Mouse (Mus musculus): ENCODE measurements at regions not wholly inside any gene's neighbourhood (a gene's known extent, or its start where the extent isn't known, plus 50 kb on each side); places are given as distances from the start of the nearest gene placed in this dataset.
"Not testable (repeated sequence)": the region's sequence is repeated elsewhere in the genome, so short reads cannot be mapped to it uniquely, and the experiment has no call there.

GRCm38 (mm10) chr1:157048996-157049395, 59.5 kb downstream of the Tex35 start:
- DNase-seq (ENCODE audit: low read depth, low spot score), result no peak

DNA sequence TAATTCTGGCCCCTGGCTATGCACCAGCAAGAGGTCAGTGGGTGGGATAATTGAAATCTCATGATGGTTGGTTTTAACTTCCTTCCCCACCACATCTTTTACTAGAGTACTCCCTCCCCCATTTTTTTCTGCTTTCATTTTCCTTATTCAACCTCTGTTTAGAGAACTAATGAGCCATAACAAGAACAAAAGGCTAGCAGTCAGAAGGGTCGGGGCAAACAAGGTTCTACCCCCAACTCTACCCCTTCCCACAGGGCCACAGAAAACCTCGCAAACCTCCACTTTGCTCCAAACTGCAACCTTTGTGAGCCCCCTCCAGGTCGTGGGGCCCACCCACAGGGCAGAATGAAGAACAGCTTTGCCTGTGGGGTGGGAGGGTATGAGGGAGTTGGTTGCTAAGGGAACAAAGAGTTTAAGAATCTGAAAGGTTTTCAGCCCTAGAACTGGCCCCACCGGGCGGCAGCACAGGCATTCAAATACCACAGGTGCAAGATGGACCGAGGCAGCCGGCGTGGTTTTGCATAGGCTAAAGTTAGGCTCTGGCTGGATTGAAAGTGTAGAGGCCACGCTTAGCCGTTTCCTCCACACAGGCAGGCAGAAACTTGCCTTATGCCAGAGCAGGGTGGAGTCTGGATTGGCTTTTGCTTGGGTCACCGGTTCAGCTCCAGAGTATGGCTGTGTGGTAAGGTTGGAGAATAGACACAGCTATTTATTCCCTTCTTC, 60.1 kb downstream of the Tex35 start:
- no peak for DNase-seq (ENCODE audit: low read depth, low spot score)

- no peak for DNase-seq (ENCODE audit: low read depth, low spot score)
Observed at GRCm38 (mm10) chr1:157047751-157048200, 60.7 kb downstream of the Tex35 start.

- DNase-seq (ENCODE audit: low read depth, low spot score), result no peak
Observed at GRCm38 (mm10) chr1:157046760-157047182, 61.7 kb downstream of the Tex35 start.

- DNase-seq (ENCODE audit: low read depth, low spot score), result no peak
Observed at GRCm38 (mm10) chr1:157039836-157040196, 68.7 kb downstream of the Tex35 start.

GRCm38 (mm10) chr1:157039016-157039835, 69.3 kb downstream of the Tex35 start:
- no peak for DNase-seq (ENCODE audit: low read depth, low spot score)

GRCm38 (mm10) chr1:157038111-157039008, 70.1 kb downstream of the Tex35 start:
- no peak for DNase-seq (ENCODE audit: low read depth, low spot score)

GRCm38 (mm10) chr1:157037246-157037991, 71.1 kb downstream of the Tex35 start:
- DNase-seq (ENCODE audit: low read depth, low spot score), result no peak

DNA sequence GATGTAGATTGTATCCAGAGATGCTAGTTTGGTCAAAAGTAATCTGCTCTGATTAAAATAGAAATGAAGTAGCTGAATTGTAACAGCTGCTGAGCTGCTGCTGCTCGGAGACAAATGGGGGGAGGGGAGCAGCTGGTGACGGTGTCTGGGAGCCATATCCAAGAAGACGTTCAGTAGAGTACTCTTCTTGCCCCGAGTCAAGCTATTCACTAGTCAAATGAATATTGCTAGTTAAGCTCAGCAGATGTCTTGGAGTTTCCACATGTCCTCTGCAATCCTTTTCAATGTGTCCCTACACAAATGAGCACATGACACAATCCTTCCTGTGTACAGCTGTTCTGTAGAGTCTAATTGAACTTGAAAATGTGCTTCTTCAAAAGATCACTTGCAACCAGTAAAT, 71.7 kb downstream of the Tex35 start:
- no peak for DNase-seq (ENCODE audit: low read depth, low spot score)

- not testable (repeated sequence) for DNase-seq (ENCODE audit: low read depth, low spot score)
Observed at GRCm38 (mm10) chr1:157035221-157035620, 73.3 kb downstream of the Tex35 start.

- no peak for DNase-seq (ENCODE audit: low read depth, low spot score)
Observed at GRCm38 (mm10) chr1:157028682-157029081, 79.8 kb downstream of the Tex35 start.

DNA sequence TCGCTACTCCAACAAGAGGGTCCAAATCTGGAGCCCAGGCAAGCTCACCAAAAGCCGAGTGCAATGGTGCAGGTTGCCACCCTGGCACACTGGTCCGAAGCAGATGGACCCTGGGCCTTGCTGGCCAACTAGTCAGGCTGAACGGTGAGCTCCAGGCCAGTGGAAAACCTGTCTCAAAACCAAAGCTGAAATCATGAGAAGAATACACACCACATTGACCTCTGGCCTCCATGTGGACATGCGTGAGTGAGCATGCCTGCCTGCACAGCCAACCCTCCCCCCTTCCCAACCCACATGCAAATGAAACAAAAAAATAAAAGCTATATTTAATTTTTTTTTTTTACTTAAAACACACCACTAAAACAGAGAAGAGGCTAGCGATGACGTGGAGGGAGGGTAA, 80.8 kb downstream of the Tex35 start:
- DNase-seq (ENCODE audit: low read depth, low spot score), result no peak

- no peak for DNase-seq (ENCODE audit: low read depth, low spot score)
Observed at GRCm38 (mm10) chr1:157023462-157023861, 84.0 kb upstream of the Ralgps2 start.

DNA sequence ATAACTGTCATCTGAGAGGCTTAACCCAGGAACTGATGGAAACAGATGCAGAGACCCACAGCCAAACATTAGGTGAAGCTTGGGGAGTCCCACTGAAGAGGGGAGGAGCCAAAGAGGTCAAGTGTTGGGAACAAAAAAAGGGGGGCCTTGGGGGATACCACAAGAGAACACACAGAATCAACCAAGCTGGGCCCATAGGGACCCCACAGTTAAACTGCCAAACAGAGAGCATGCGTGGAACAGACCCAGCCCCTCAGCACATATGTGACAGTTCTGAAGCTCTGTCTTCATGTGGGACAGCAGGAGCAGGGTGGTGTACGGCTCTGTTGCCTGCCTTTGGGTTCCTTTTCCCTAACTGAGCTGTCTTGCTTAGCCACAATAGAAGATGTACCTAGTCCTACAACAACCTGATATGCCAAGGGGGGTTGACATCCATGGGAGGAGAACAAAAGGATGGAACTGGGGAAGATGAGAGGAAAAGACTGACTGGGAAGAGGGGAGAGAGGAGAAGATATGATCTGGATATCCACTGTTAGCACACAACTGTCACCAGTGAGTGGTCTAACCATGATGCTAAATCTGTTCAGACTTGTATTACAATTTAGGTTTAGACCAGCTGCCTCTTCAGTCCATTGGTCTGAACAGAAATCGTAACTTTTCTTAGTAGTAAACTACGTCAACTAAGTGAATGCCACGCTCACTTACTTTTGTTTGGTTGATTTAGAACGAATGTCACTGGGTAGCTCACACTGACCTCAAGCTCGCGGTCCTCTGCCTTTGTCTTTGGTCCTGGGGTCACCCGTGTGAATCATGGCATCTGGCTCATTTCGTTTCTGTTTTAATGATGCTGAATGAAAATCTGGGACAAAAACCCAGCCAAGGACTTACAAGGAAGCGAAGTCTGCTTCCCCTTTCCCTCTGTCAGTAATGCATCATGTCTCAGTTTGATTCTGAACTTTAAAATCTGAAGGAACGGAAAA, 83.3 kb upstream of the Ralgps2 start:
- DNase-seq (ENCODE audit: low read depth, low spot score), result no peak

- DNase-seq (ENCODE audit: low read depth, low spot score), result peak; percentile 58
Observed at GRCm38 (mm10) chr1:157019892-157020291, 80.5 kb upstream of the Ralgps2 start.

GRCm38 (mm10) chr1:157018726-157019125, 79.3 kb upstream of the Ralgps2 start:
- no peak for DNase-seq (ENCODE audit: low read depth, low spot score)

DNA sequence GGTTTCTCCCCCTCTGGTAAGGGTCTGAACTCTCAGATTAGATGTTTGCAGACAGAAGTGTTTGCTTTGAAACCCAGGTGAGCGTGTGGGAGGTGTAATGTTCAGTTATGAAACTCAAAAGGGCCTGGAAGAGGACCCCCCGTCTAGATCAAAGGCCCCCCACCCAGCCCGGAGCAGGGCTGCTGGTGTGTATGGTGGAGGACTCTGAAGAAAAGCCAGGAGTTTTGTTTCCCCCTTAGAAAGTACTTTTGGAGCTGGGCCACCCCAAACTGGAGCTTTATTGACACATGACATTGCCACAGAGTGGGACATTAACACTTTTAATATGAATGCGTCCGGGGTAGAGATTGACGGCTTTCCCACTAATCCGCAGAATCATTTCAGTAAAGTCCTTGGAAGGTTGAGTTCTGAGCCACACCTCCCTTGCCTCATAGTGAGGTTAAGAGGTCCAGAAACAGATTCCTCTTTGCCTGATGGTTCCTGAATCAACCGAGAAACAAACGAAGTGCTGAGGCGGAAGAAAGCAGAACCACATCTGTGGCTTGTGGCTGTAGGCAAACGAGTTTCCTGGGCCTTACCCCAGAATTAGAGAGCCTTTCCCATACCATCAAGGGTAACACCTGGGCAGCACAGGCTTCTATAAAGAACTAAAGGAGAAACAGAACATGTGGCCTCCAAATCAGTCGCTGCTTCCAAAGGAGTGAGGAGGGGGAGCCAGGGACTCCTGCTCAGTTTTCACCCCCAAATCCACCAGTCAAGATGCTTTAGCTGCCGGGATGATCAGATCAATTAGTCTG, 78.0 kb upstream of the Ralgps2 start:
- no peak for DNase-seq (ENCODE audit: low read depth, low spot score)

- DNase-seq (ENCODE audit: low read depth, low spot score), result no peak
Observed at GRCm38 (mm10) chr1:157016625-157017024, 77.2 kb upstream of the Ralgps2 start.
